Mouse (Mus musculus): Measurements from ENCODE around the gene Adgrf1.
"Not testable (repeated sequence)": the region's sequence is repeated elsewhere in the genome, so short reads cannot be mapped to it uniquely, and the experiment has no call there.

The Adgrf1 gene

GRCm38 (mm10) chr17:43265944-43266343, 4.2 kb upstream of the Adgrf1 start:
- ATAC-seq (ENCODE audit: insufficient number of reproducible peaks, low FRiP score, low TSS enrichment): no peak

- ATAC-seq (ENCODE audit: insufficient number of reproducible peaks, low FRiP score, low TSS enrichment): no peak
Measured at GRCm38 (mm10) chr17:43266636-43267035, 3.5 kb upstream of the Adgrf1 start.

- ATAC-seq (ENCODE audit: insufficient number of reproducible peaks, low FRiP score, low TSS enrichment): no peak
Measured at GRCm38 (mm10) chr17:43267046-43267749, 2.9 kb upstream of the Adgrf1 start.

- no peak for ATAC-seq (ENCODE audit: insufficient number of reproducible peaks, low FRiP score, low TSS enrichment)
Measured at GRCm38 (mm10) chr17:43276220-43276619, 6.1 kb downstream of the Adgrf1 start.

GRCm38 (mm10) chr17:43277223-43277622, 7.1 kb downstream of the Adgrf1 start:
- no peak for ATAC-seq (ENCODE audit: insufficient number of reproducible peaks, low FRiP score, low TSS enrichment)

GRCm38 (mm10) chr17:43279671-43280070, 9.5 kb downstream of the Adgrf1 start:
- no peak for ATAC-seq (ENCODE audit: insufficient number of reproducible peaks, low FRiP score, low TSS enrichment)

GRCm38 (mm10) chr17:43282353-43282752, 12.2 kb downstream of the Adgrf1 start:
- ATAC-seq (ENCODE audit: insufficient number of reproducible peaks, low FRiP score, low TSS enrichment): peak; percentile 52; the same call in 1 of the 2 replicates

- 0 out of 2 replicates have a peak, but pooled peaks have one; percentile 20 for ATAC-seq (ENCODE audit: insufficient number of reproducible peaks, low FRiP score, low TSS enrichment)
Measured at GRCm38 (mm10) chr17:43282828-43283227, 12.7 kb downstream of the Adgrf1 start.

GRCm38 (mm10) chr17:43299515-43299914, 29.4 kb downstream of the Adgrf1 start:
- ATAC-seq (ENCODE audit: insufficient number of reproducible peaks, low FRiP score, low TSS enrichment): no peak

- ATAC-seq (ENCODE audit: insufficient number of reproducible peaks, low FRiP score, low TSS enrichment): no peak
Measured at GRCm38 (mm10) chr17:43325986-43326671, 56.0 kb downstream of the Adgrf1 start.

GRCm38 (mm10) chr17:43326726-43327700, 56.9 kb downstream of the Adgrf1 start:
- ATAC-seq (ENCODE audit: insufficient number of reproducible peaks, low FRiP score, low TSS enrichment): no peak

- no peak for ATAC-seq (ENCODE audit: insufficient number of reproducible peaks, low FRiP score, low TSS enrichment)
Measured at GRCm38 (mm10) chr17:43327810-43328209, 57.7 kb downstream of the Adgrf1 start.

GRCm38 (mm10) chr17:43329216-43329615, 59.1 kb downstream of the Adgrf1 start:
- ATAC-seq (ENCODE audit: insufficient number of reproducible peaks, low FRiP score, low TSS enrichment): no peak

GRCm38 (mm10) chr17:43329761-43330183, 59.6 kb downstream of the Adgrf1 start:
- ATAC-seq (ENCODE audit: insufficient number of reproducible peaks, low FRiP score, low TSS enrichment): no peak

GRCm38 (mm10) chr17:43332686-43333085, 62.6 kb downstream of the Adgrf1 start:
- ATAC-seq (ENCODE audit: insufficient number of reproducible peaks, low FRiP score, low TSS enrichment): no peak

- no peak for ATAC-seq (ENCODE audit: insufficient number of reproducible peaks, low FRiP score, low TSS enrichment)
Measured at GRCm38 (mm10) chr17:43334074-43334473, 63.9 kb downstream of the Adgrf1 start.

GRCm38 (mm10) chr17:43337643-43338042, 67.5 kb downstream of the Adgrf1 start:
- ATAC-seq (ENCODE audit: insufficient number of reproducible peaks, low FRiP score, low TSS enrichment): no peak

GRCm38 (mm10) chr17:43338279-43338678, 68.2 kb downstream of the Adgrf1 start:
- ATAC-seq (ENCODE audit: insufficient number of reproducible peaks, low FRiP score, low TSS enrichment): no peak

- ATAC-seq (ENCODE audit: insufficient number of reproducible peaks, low FRiP score, low TSS enrichment): not testable (repeated sequence)
Measured at GRCm38 (mm10) chr17:43346499-43346898, 76.4 kb downstream of the Adgrf1 start.

GRCm38 (mm10) chr17:43357902-43358539, 87.9 kb downstream of the Adgrf1 start:
- ATAC-seq (ENCODE audit: insufficient number of reproducible peaks, low FRiP score, low TSS enrichment): no peak

All from cerebellum, adult (tissue).